Mouse (Mus musculus) kidney, postnatal 0 days (tissue): ENCODE measurements around the gene Tmem109. TPM values are rescaled to one million over a fixed set of nuclear protein-coding genes. Genes with fewer than 3 reads are reported as not detected.

ENCODE experiments used
- ATAC-seq: fragments of 200-750 bp; cut with Nextera tagmentation; replicated peaks from 2 replicates; pipeline ENCODE4 v1.8.0; 2017; ENCODE audit warnings: low read depth, moderate number of reproducible peaks, moderate TSS enrichment, moderate library complexity; ENCODE audit not compliant: low FRiP score
- DNase-seq: peaks from one replicate; pipeline ENCODE4 v3.0.0-alpha.2; 2016; ENCODE audit warnings: low spot score
- H3K27ac ChIP-seq: fragments of 300-500 bp; sonication (generic); 2 replicates; pipeline ENCODE4 v1.5.1; 2014; ENCODE audit warnings: mild to moderate bottlenecking
- H3K27me3 ChIP-seq: fragments of 300-500 bp; sonication (generic); 2 replicates; pipeline ENCODE4 v1.6.1; 2014; ENCODE audit warnings: low read length, mixed read lengths; ENCODE audit not compliant: insufficient read depth
- H3K36me3 ChIP-seq: fragments of 300-500 bp; sonication (generic); 2 replicates; pipeline ENCODE4 v1.6.1; 2014; ENCODE audit warnings: low read length, mixed read lengths; ENCODE audit not compliant: insufficient read depth
- H3K4me1 ChIP-seq: fragments of 300-500 bp; sonication (generic); replicated peaks from 2 replicates; pipeline ENCODE4 v1.6.1; 2014; ENCODE audit warnings: antibody characterized with exemption, low read length, mixed read lengths; ENCODE audit not compliant: insufficient read depth
- H3K4me2 ChIP-seq: fragments of 300-500 bp; sonication (generic); 2 replicates; pipeline ENCODE4 v1.6.1; 2014; ENCODE audit warnings: mild to moderate bottlenecking, low read length, moderate library complexity, mixed read lengths
- H3K4me3 ChIP-seq: fragments of 300-500 bp; sonication (generic); replicated peaks from 2 replicates; pipeline ENCODE4 v1.5.1; 2014; ENCODE audit warnings: low read depth, low read length
- H3K9ac ChIP-seq: fragments of 300-500 bp; sonication (generic); 2 replicates; pipeline ENCODE4 v1.6.1; 2014; ENCODE audit warnings: low read depth, low read length
- H3K9me3 ChIP-seq: fragments of 300-500 bp; sonication (generic); replicated peaks from 2 replicates; pipeline ENCODE4 v1.6.1; 2016; ENCODE audit warnings: low read length, inconsistent platforms, mixed read lengths
- CTCF ChIP-seq: IDR thresholded peaks from 2 replicates; pipeline ENCODE4 v1.5.1; 2016; ENCODE audit warnings: antibody characterized with exemption, low read depth, mild to moderate bottlenecking, moderate library complexity
- WGBS: fragments of 180-500 bp; shearing (Covaris S2); extraction: QIAGEN DNeasy Blood & Tissue Kit; methylation state at CpG from one replicate; pipeline ENCODE4 v1.1.7; 2014; 5-methylcytosine and 5-hydroxymethylcytosine counted together
- polyA plus RNA-seq: library from polyadenylated mRNA; unstranded; fragments of >200 nt; fragmentation: Nextera tagmentation; extraction: Ambion mirVana; gene quantifications from 2 replicates; pipeline ENCODE4 v1.2.1, GENCODE M21; 2015

Gene Tmem109
- polyA plus RNA-seq, 1 experiment from 2014 or later, result 87.0 TPM

- ATAC-seq, result no peak
- 76% methylated on average over 7 of the region's 7 CpGs for WGBS
- H3K4me2 ChIP-seq, result no peak overlapping the region
- H3K9ac ChIP-seq, result no peak overlapping the region
- no peak overlapping the region for H3K4me3 ChIP-seq
- H3K27ac ChIP-seq, result no peak overlapping the region
- TF ChIP-seq CTCF, result no peak
- no peaks in the 10 kb centered on the region for H3K36me3 ChIP-seq
- no peak for DNase-seq
- no peaks in the 10 kb centered on the region for H3K27me3 ChIP-seq
- H3K4me1 ChIP-seq, result peaks cover 17% of the 10 kb centered on the region; the same call in 1 of the 2 replicates
- no peaks in the 10 kb centered on the region for H3K9me3 ChIP-seq
These were observed 35.7 kb downstream of the Tmem109 start for GRCm38 (mm10) chr19:10846150-10846549.

- WGBS, result 89% methylated on average over 3 of the region's 3 CpGs
- Histone ChIP-seq H3K9ac (no peak overlapping the region), H3K27me3 (no peaks in the 10 kb centered on the region), H3K9me3 (no peaks in the 10 kb centered on the region), H3K4me1 (peaks cover 17% of the 10 kb centered on the region; the same call in 1 of the 2 replicates), H3K4me2 (no peak overlapping the region), H3K27ac (no peak overlapping the region), H3K36me3 (no peaks in the 10 kb centered on the region), H3K4me3 (no peak overlapping the region)
- DNase-seq, result no peak
- ATAC-seq, result no peak
- no peak for TF ChIP-seq CTCF
These were observed 36.3 kb downstream of the Tmem109 start for GRCm38 (mm10) chr19:10845454-10845853.

GRCm38 (mm10) chr19:10844206-10844605 is 37.6 kb downstream of the Tmem109 start:
- Histone ChIP-seq H3K4me1 (peaks cover 17% of the 10 kb centered on the region; the same call in 1 of the 2 replicates), H3K4me3 (no peak overlapping the region), H3K9ac (no peak overlapping the region), H3K27ac (no peak overlapping the region), H3K9me3 (no peaks in the 10 kb centered on the region), H3K27me3 (no peaks in the 10 kb centered on the region), H3K36me3 (no peaks in the 10 kb centered on the region), H3K4me2 (no peak overlapping the region)
- ATAC-seq (no peak), DNase-seq (no peak)
- TF ChIP-seq CTCF, result no peak
- WGBS, result 84% methylated on average over 5 of the region's 5 CpGs

GRCm38 (mm10) chr19:10842914-10843313 is 38.9 kb downstream of the Tmem109 start:
- peaks cover 17% of the 10 kb centered on the region; the same call in 1 of the 2 replicates for H3K4me1 ChIP-seq
- H3K4me2 ChIP-seq, result peak overlapping the region; percentile 30; the same call in 1 of the 2 replicates
- no peaks in the 10 kb centered on the region for H3K9me3 ChIP-seq
- DNase-seq (no peak), ATAC-seq (0 out of 2 replicates have a peak, but pooled peaks have one; percentile 17)
- no peak overlapping the region for H3K9ac ChIP-seq
- no peaks in the 10 kb centered on the region for H3K36me3 ChIP-seq
- no peaks in the 10 kb centered on the region for H3K27me3 ChIP-seq
- H3K4me3 ChIP-seq, result no peak overlapping the region
- WGBS, result 33% methylated on average over 24 of the region's 24 CpGs
- no peak for TF ChIP-seq CTCF
- no peak overlapping the region for H3K27ac ChIP-seq

GRCm38 (mm10) chr19:10841721-10842626 is 39.8 kb downstream of the Tmem109 start:
- Histone ChIP-seq H3K36me3 (no peaks in the 10 kb centered on the region), H3K4me2 (peak overlapping the region; percentile 30; the same call in 1 of the 2 replicates), H3K27ac (no peak overlapping the region; the same call in 1 of the 2 replicates), H3K4me1 (peaks cover 15% of the 10 kb centered on the region; the same call in 1 of the 2 replicates), H3K27me3 (no peaks in the 10 kb centered on the region), H3K9ac (no peak overlapping the region), H3K9me3 (no peaks in the 10 kb centered on the region), H3K4me3 (no peak overlapping the region)
- no peak for TF ChIP-seq CTCF
- no peak for ATAC-seq
- DNase-seq, result peak; percentile 46
- WGBS, result 49% methylated on average over 16 of the region's 16 CpGs

- WGBS, result 66% methylated on average over 15 of the region's 15 CpGs
- Histone ChIP-seq H3K4me1 (peaks cover 14% of the 10 kb centered on the region; the same call in 1 of the 2 replicates), H3K27ac (no peak within 1 kb of the TSS), H3K9ac (no peak within 1 kb of the TSS), H3K4me2 (no peak within 1 kb of the TSS), H3K4me3 (no peak within 1 kb of the TSS), H3K9me3 (no peaks in the 10 kb centered on the region), H3K27me3 (no peaks in the 10 kb centered on the region), H3K36me3 (no peaks in the 10 kb centered on the region)
- ATAC-seq (no peak), DNase-seq (no peak)
- no peak for TF ChIP-seq CTCF
These were observed 42.5 kb downstream of the Tmem109 start, which contains the start of gene Slc15a3 for GRCm38 (mm10) chr19:10839010-10839892. Slc15a3 (plus strand) TSS chr19:10839727.
